Mouse (Mus musculus) lung, adult 2 months (tissue): ENCODE data around the gene Poln.

Experiments
- CTCF ChIP-seq: fragments of 200-500 bp; IDR thresholded peaks from 2 replicates; pipeline ENCODE4 v1.5.1; 2011; ENCODE audit warnings: mild to moderate bottlenecking, low read length, control low read depth; ENCODE audit not compliant: insufficient read depth
- POLR2A ChIP-seq: fragments of 200-500 bp; IDR thresholded peaks from 2 replicates; pipeline ENCODE4 v1.6.1; 2011; ENCODE audit warnings: low read depth, mild to moderate bottlenecking, control low read depth, low read length, borderline replicate concordance; ENCODE audit errors: extremely low read depth

- TF ChIP-seq CTCF: no peak
- no peak for TF ChIP-seq POLR2A
These were observed 168.4 kb downstream of the Poln start for GRCm38 (mm10) chr5:34000809-34001208.
